Mouse (Mus musculus) MEL (cell line): ENCODE measurements around the gene Gpr27.

Experiments used
- CTCF ChIP-seq, 3 experiments: IDR thresholded peaks in 2 of 3; conservative IDR thresholded peaks in 1 of 3; 2 replicates each; pipeline ENCODE4 v1.5.1; 2011 to 2012; ENCODE audit warnings: low read length in 3 of 3, low read depth in 2 of 3, mild to moderate bottlenecking in 2 of 3, improper control_type of control experiment in 1 of 3, inconsistent platforms in 1 of 3, mixed read lengths in 1 of 3, moderate library complexity in 1 of 3; ENCODE audit not compliant: control insufficient read depth in 1 of 3, insufficient read depth in 1 of 3, poor library complexity in 1 of 3, severe bottlenecking in 1 of 3
- E2F4 ChIP-seq: IDR thresholded peaks from 2 replicates; pipeline ENCODE4 v1.6.1; 2011; ENCODE audit warnings: low read depth, low read length, improper control_type of control experiment, borderline replicate concordance
- ELF1 ChIP-seq: IDR thresholded peaks from 2 replicates; pipeline ENCODE4 v1.6.1; 2014; ENCODE audit warnings: low read depth, mild to moderate bottlenecking, inconsistent platforms, low read length, improper control_type of control experiment, moderate library complexity
- EP300 ChIP-seq, 2 experiments: IDR thresholded peaks; 2 replicates each; pipeline ENCODE4 v1.6.1; 2011; ENCODE audit warnings: improper control_type of control experiment in 2 of 2, low read length in 2 of 2, low read depth in 1 of 2, mild to moderate bottlenecking in 1 of 2
- MAFK ChIP-seq: IDR thresholded peaks from 2 replicates; pipeline ENCODE4 v1.6.1; 2011; ENCODE audit warnings: low read depth, mild to moderate bottlenecking, low read length, improper control_type of control experiment, borderline replicate concordance
- MXI1 ChIP-seq: IDR thresholded peaks from 2 replicates; pipeline ENCODE4 v1.6.1; 2011; ENCODE audit warnings: mild to moderate bottlenecking, low read depth, low read length, improper control_type of control experiment
- POLR2A ChIP-seq, 2 experiments: IDR thresholded peaks; 2 replicates each; pipeline ENCODE4 v1.6.1; 2011 to 2012; ENCODE audit warnings: low read length in 2 of 2, mild to moderate bottlenecking in 2 of 2, control low read depth in 1 of 2, improper control_type of control experiment in 1 of 2, low read depth in 1 of 2, moderate library complexity in 1 of 2; ENCODE audit not compliant: control insufficient read depth in 1 of 2, insufficient read depth in 1 of 2, poor library complexity in 1 of 2
- POLR2AphosphoS5 ChIP-seq: IDR thresholded peaks from 2 replicates; pipeline ENCODE4 v1.6.1; 2012; ENCODE audit warnings: low read depth, borderline replicate concordance, mild to moderate bottlenecking, inconsistent platforms, low read length, moderate library complexity, mixed read lengths
- TBP ChIP-seq: IDR thresholded peaks from 2 replicates; pipeline ENCODE4 v1.8.0; 2011; ENCODE audit warnings: low read depth, low read length, improper control_type of control experiment
- USF1 ChIP-seq: IDR thresholded peaks from 2 replicates; pipeline ENCODE4 v1.6.1; 2014; ENCODE audit warnings: low read depth, mild to moderate bottlenecking, inconsistent platforms, low read length, improper control_type of control experiment, moderate library complexity
- ZC3H11A ChIP-seq: IDR thresholded peaks from 2 replicates; pipeline ENCODE4 v1.6.1; 2012; ENCODE audit warnings: low read depth, mild to moderate bottlenecking, inconsistent platforms, low read length, improper control_type of control experiment
- ZKSCAN1 ChIP-seq: IDR thresholded peaks from 2 replicates; pipeline ENCODE4 v1.6.1; 2012; ENCODE audit warnings: low read depth, mild to moderate bottlenecking, inconsistent platforms, low read length, improper control_type of control experiment, moderate library complexity
- ZNF384 ChIP-seq: IDR thresholded peaks from 2 replicates; pipeline ENCODE4 v1.6.1; 2012; ENCODE audit warnings: low read depth, mild to moderate bottlenecking, inconsistent platforms, low read length, improper control_type of control experiment

DNA sequence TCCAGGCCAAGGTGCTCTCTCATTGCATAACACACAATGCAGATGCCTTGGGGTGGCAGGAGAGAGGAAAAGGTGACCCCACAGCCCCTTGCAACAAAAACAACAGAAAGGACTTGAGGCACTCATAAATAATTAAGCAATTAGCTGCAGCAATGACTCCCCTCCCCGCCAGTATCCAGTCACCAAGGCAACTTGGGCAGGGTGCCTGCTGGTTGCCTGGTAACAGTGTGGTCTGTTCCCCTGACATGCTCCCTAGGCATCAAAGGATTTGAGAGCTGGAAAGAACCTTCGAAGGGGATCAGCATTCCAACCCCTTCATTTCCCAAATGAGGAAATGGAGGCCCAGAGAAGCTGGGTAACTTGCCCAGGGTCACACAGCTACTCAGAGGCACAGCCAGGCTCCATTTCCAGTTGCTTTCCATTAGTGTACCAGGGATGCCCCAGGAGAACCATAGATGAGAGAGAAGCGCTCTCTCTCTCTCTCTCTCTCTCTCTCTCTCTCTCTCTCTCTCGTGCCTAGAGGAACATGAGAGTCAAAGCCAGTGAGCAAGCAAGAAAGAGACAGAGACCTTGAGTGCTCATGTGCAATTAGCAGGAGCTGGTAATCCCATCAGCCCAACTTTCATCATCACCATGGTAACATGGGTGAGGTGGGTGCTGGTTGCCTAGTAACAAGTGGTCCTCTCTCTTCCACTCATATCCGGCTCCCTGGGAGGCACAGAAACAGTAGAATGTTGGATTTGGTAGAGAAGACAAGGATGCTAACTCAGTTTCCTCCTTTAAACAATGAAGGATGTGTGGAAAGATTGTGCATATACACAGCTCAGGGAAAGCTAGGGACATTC lies 22.8 kb upstream of the Gpr27 start:
- TF ChIP-seq ZKSCAN1 (no peak), CTCF (IDR thresholded peaks at IDR 0.05 in 2 of 3, conservative IDR thresholded peaks at IDR 0.05 in 1 of 3; ENCODE audit: control insufficient read depth in 1 of 3, insufficient read depth in 1 of 3, low read depth in 2 of 3, low read length in 3 of 3, poor library complexity in 1 of 3, severe bottlenecking in 1 of 3) (no peak), MXI1 (no peak), ZC3H11A (no peak), TBP (no peak), POLR2A (IDR thresholded peaks at IDR 0.05; ENCODE audit: control insufficient read depth in 1 of 2, insufficient read depth in 1 of 2, low read depth in 1 of 2, low read length in 2 of 2, poor library complexity in 1 of 2) (no peak), USF1 (no peak), EP300 (IDR thresholded peaks at IDR 0.05; ENCODE audit: low read depth in 1 of 2, low read length in 2 of 2) (no peak), MAFK (no peak), POLR2AphosphoS5 (no peak), E2F4 (no peak), ZNF384 (no peak), ELF1 (no peak)
